ENCODE assay signal across 25 mouse cellular contexts in the genomic region with DNA sequence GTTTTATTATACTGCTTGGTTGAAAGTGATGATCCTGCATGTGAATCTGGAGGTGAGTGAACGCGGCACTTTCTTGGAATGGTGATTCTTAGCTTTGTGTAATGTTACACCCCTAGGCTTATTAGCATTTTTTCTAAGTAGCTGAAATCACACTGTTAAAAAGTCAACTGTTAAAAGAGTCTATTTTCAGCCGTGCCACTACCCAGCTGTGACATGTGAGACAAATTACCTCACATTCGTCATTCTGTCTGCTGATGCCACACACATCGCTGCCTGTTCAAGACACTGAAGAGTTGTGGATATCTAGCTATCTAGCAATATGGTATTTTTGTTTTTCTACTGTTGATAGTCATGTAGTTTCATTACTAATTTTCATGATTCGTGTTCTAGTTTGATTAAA.
DNase-seq lines count a peak whose midpoint lies in the region; ATAC-seq lines count a peak whose summit lies in the region.
"Had no signal": no experiment of that assay in that cellular context is flagged by ENCODE, and none has a peak within 500 bp of the region (broad histone marks: within the 10 kb centered on the region; RNA-seq: fewer than 3 reads in every experiment).

No protein-coding gene starts in this region.

- H3K4me2 ChIP-seq in forebrain, embryonic 14.5 days (ENCODE audit: low read length), result no peak overlapping the region
- no peak overlapping the region for H3K4me2 ChIP-seq in forebrain, embryonic 13.5 days
- no peak overlapping the region for H3K4me2 ChIP-seq in hindbrain, embryonic 11.5 days (replicated peaks; ENCODE audit: low read depth, low read length)
- H3K4me2 ChIP-seq in hindbrain, embryonic 12.5 days (replicated peaks), result no peak overlapping the region
- H3K4me2 ChIP-seq: embryonic facial prominence, embryonic 12.5 days; forebrain, embryonic 15.5 days had no signal

- DNase-seq in embryo, embryonic 10 days (ENCODE audit: low spot score), result peak; percentile 51
- no peak for DNase-seq in embryo, embryonic 9.5 days (ENCODE audit: extremely low spot score)
- peak; percentile 24 for DNase-seq in forebrain, embryonic 14.5 days (ENCODE audit: low spot score)
- DNase-seq in hindbrain, embryonic 11.5 days (ENCODE audit: low spot score), result peak; percentile 21
- peak; percentile 53 for DNase-seq in brain, adult 2 months (ENCODE audit: low read depth, low spot score)
- DNase-seq: adrenal gland, adult 8-10 months; adrenal gland, postnatal 14 days; adrenal gland, postnatal 36 days; B cell, adult 2 months; cerebellum, adult 11 months; cerebellum, adult 2 months; cerebellum, adult 9-10 months; cerebellum, postnatal 10 days; cerebellum, postnatal 25 days; forebrain, postnatal 0 days had no signal

- no peaks in the 10 kb centered on the region for H3K36me3 ChIP-seq in forebrain, embryonic 14.5 days (ENCODE audit: control insufficient read depth, insufficient read depth, low read length)
- H3K36me3 ChIP-seq in forebrain, embryonic 13.5 days (ENCODE audit: poor library complexity, severe bottlenecking), result no peaks in the 10 kb centered on the region
- no peaks in the 10 kb centered on the region for H3K36me3 ChIP-seq in hindbrain, embryonic 11.5 days (ENCODE audit: control insufficient read depth, insufficient read depth, low read length)
- H3K36me3 ChIP-seq in hindbrain, embryonic 12.5 days, result no peaks in the 10 kb centered on the region
- H3K36me3 ChIP-seq: embryonic facial prominence, embryonic 10.5 days; embryonic facial prominence, embryonic 12.5 days; forebrain, embryonic 15.5 days; G1E had no signal

- WGBS in forebrain, embryonic 14.5 days, result 70% methylated on average over 6 of the region's 6 CpGs
- WGBS in forebrain, embryonic 13.5 days, result 72% methylated on average over 6 of the region's 6 CpGs
- WGBS in hindbrain, embryonic 11.5 days, result 44% methylated on average over 6 of the region's 6 CpGs
- WGBS in hindbrain, embryonic 12.5 days, result 44% methylated on average over 6 of the region's 6 CpGs

- H3K9ac ChIP-seq in forebrain, embryonic 14.5 days (ENCODE audit: low read length), result no peak overlapping the region
- no peak overlapping the region for H3K9ac ChIP-seq in forebrain, embryonic 13.5 days
- H3K9ac ChIP-seq in hindbrain, embryonic 11.5 days (ENCODE audit: low read depth, low read length), result no peak overlapping the region
- H3K9ac ChIP-seq in hindbrain, embryonic 12.5 days, result no peak overlapping the region
- H3K9ac ChIP-seq: embryonic facial prominence, embryonic 12.5 days; forebrain, embryonic 15.5 days; forebrain, postnatal 0 days had no signal

- H3K27ac ChIP-seq in forebrain, embryonic 14.5 days (ENCODE audit: low read depth, low read length), result no peak overlapping the region
- no peak overlapping the region for H3K27ac ChIP-seq in forebrain, embryonic 13.5 days
- H3K27ac ChIP-seq in hindbrain, embryonic 11.5 days (ENCODE audit: low read depth, low read length), result no peak overlapping the region
- no peak overlapping the region for H3K27ac ChIP-seq in hindbrain, embryonic 12.5 days
- H3K27ac ChIP-seq: embryonic facial prominence, embryonic 10.5 days; embryonic facial prominence, embryonic 12.5 days; forebrain, embryonic 15.5 days had no signal

- no peak for ATAC-seq in forebrain, embryonic 14.5 days
- ATAC-seq in forebrain, embryonic 13.5 days, result no peak
- ATAC-seq in hindbrain, embryonic 11.5 days (ENCODE audit: low FRiP score), result no peak
- ATAC-seq in hindbrain, embryonic 12.5 days (ENCODE audit: low FRiP score), result no peak
- ATAC-seq: activated CD4-positive, CD25-positive, alpha-beta regulatory T cell, adult 4 months; CD4-positive, CD25-positive, alpha-beta regulatory T cell, adult 4 months; forebrain, embryonic 15.5 days; forebrain, postnatal 0 days; Patski had no signal

- no peak overlapping the region for H3K4me3 ChIP-seq in forebrain, embryonic 14.5 days (ENCODE audit: low read depth, low read length)
- H3K4me3 ChIP-seq in forebrain, embryonic 13.5 days, result no peak overlapping the region
- H3K4me3 ChIP-seq in hindbrain, embryonic 11.5 days (ENCODE audit: low read depth, low read length), result no peak overlapping the region
- no peak overlapping the region for H3K4me3 ChIP-seq in hindbrain, embryonic 12.5 days
- H3K4me3 ChIP-seq: embryonic facial prominence, embryonic 10.5 days; embryonic facial prominence, embryonic 12.5 days; forebrain, embryonic 15.5 days had no signal

- no peaks in the 10 kb centered on the region for H3K9me3 ChIP-seq in forebrain, embryonic 14.5 days (replicated peaks; ENCODE audit: control insufficient read depth, low read length)
- no peaks in the 10 kb centered on the region for H3K9me3 ChIP-seq in forebrain, embryonic 13.5 days (replicated peaks)
- H3K9me3 ChIP-seq in hindbrain, embryonic 11.5 days (ENCODE audit: control insufficient read depth, low read length), result no peaks in the 10 kb centered on the region
- no peaks in the 10 kb centered on the region for H3K9me3 ChIP-seq in hindbrain, embryonic 12.5 days (replicated peaks)
- H3K9me3 ChIP-seq: embryonic facial prominence, embryonic 10.5 days; embryonic facial prominence, embryonic 12.5 days; forebrain, embryonic 15.5 days; G1E had no signal

- no peaks in the 10 kb centered on the region for H3K4me1 ChIP-seq in forebrain, embryonic 14.5 days (ENCODE audit: control insufficient read depth, insufficient read depth, low read length)
- no peaks in the 10 kb centered on the region for H3K4me1 ChIP-seq in forebrain, embryonic 13.5 days
- no peaks in the 10 kb centered on the region for H3K4me1 ChIP-seq in hindbrain, embryonic 11.5 days (replicated peaks; ENCODE audit: control insufficient read depth, insufficient read depth, low read length)
- no peaks in the 10 kb centered on the region for H3K4me1 ChIP-seq in hindbrain, embryonic 12.5 days

- H3K27me3 ChIP-seq in forebrain, embryonic 14.5 days (replicated peaks; ENCODE audit: control insufficient read depth, insufficient read depth, low read length), result no peaks in the 10 kb centered on the region
- H3K27me3 ChIP-seq in forebrain, embryonic 13.5 days, result no peaks in the 10 kb centered on the region
- no peaks in the 10 kb centered on the region for H3K27me3 ChIP-seq in hindbrain, embryonic 11.5 days (ENCODE audit: control insufficient read depth, insufficient read depth, low read length)
- H3K27me3 ChIP-seq in hindbrain, embryonic 12.5 days, result no peaks in the 10 kb centered on the region
- H3K27me3 ChIP-seq: CH12.LX; embryonic facial prominence, embryonic 12.5 days; forebrain, embryonic 15.5 days had no signal
